Mouse (Mus musculus) stomach, postnatal 0 days (tissue): ENCODE measurements at regions not wholly inside any gene's neighbourhood (a gene's known extent, or its start where the extent isn't known, plus 50 kb on each side); places are given as distances from the start of the nearest gene placed in this dataset.

Experiments
- ATAC-seq: fragments of 200-750 bp; cut with Nextera tagmentation; 2 replicates; pipeline ENCODE4 v1.8.0; 2017; ENCODE audit not compliant: low FRiP score, low TSS enrichment
- DNase-seq: peaks from one replicate; pipeline ENCODE4 v3.0.0-alpha.2; 2016; ENCODE audit warnings: low spot score
- H3K27ac ChIP-seq: fragments of 300-500 bp; sonication (generic); replicated peaks from 2 replicates; pipeline ENCODE4 v1.5.1; 2014; ENCODE audit warnings: mild to moderate bottlenecking, control low read depth
- H3K27me3 ChIP-seq: fragments of 300-500 bp; sonication (generic); 2 replicates; pipeline ENCODE4 v1.6.1; 2014; ENCODE audit warnings: low read length; ENCODE audit not compliant: control insufficient read depth, insufficient read depth
- H3K36me3 ChIP-seq: fragments of 300-500 bp; sonication (generic); 2 replicates; pipeline ENCODE4 v1.6.1; 2014; ENCODE audit warnings: low read length, mixed read lengths; ENCODE audit not compliant: control insufficient read depth, insufficient read depth
- H3K4me1 ChIP-seq: fragments of 300-500 bp; sonication (generic); replicated peaks from 2 replicates; pipeline ENCODE4 v1.6.1; 2014; ENCODE audit warnings: antibody characterized with exemption; ENCODE audit not compliant: control insufficient read depth, insufficient read depth
- H3K4me2 ChIP-seq: fragments of 300-500 bp; sonication (generic); replicated peaks from 2 replicates; pipeline ENCODE4 v1.6.1; 2014; ENCODE audit warnings: low read depth, mild to moderate bottlenecking, control low read depth, moderate library complexity
- H3K4me3 ChIP-seq: fragments of 300-500 bp; sonication (generic); 2 replicates; pipeline ENCODE4 v1.5.1; 2014; ENCODE audit warnings: low read depth, low read length, control low read depth
- H3K9ac ChIP-seq: fragments of 300-500 bp; sonication (generic); 2 replicates; pipeline ENCODE4 v1.6.1; 2014; ENCODE audit warnings: mild to moderate bottlenecking, low read length, control low read depth, mixed read lengths
- H3K9me3 ChIP-seq: fragments of 300-500 bp; sonication (generic); 2 replicates; pipeline ENCODE4 v1.6.1; 2016; ENCODE audit warnings: low read length; ENCODE audit not compliant: control insufficient read depth
- CTCF ChIP-seq: IDR thresholded peaks from 2 replicates; pipeline ENCODE4 v1.5.1; 2016; ENCODE audit warnings: antibody characterized with exemption, low read depth, mild to moderate bottlenecking, moderate library complexity
- EP300 ChIP-seq: optimal IDR thresholded peaks from 2 replicates; pipeline ENCODE3; 2016; ENCODE audit warnings: antibody characterized with exemption
- WGBS: fragments of 180-500 bp; shearing (Covaris S2); extraction: QIAGEN DNeasy Blood & Tissue Kit; methylation state at CpG from one replicate; pipeline ENCODE4 v1.1.7; 2014; 5-methylcytosine and 5-hydroxymethylcytosine counted together

- Histone ChIP-seq H3K4me3 (no peak overlapping the region), H3K9me3 (no peaks in the 10 kb centered on the region), H3K9ac (no peak overlapping the region), H3K36me3 (no peaks in the 10 kb centered on the region), H3K27me3 (no peaks in the 10 kb centered on the region), H3K27ac (no peak overlapping the region), H3K4me1 (no peaks in the 10 kb centered on the region), H3K4me2 (no peak overlapping the region)
- TF ChIP-seq CTCF, result no peak
- TF ChIP-seq EP300, result no peak
- WGBS, result 68% methylated on average over 3 of the region's 3 CpGs
- DNase-seq (no peak), ATAC-seq (no peak)
These were observed 453.9 kb downstream of the H2al1n start for GRCm38 (mm10) chrX:14664852-14665251.

GRCm38 (mm10) chrX:14696375-14696774, 485.4 kb downstream of the H2al1n start:
- TF ChIP-seq EP300, result no peak
- no peak for TF ChIP-seq CTCF
- DNase-seq, result no peak
- 96% methylated on average over 2 of the region's 2 CpGs for WGBS

GRCm38 (mm10) chrX:14738999-14739398, 528.1 kb downstream of the H2al1n start:
- H3K4me3 ChIP-seq, result no peak overlapping the region
- H3K9me3 ChIP-seq, result no peaks in the 10 kb centered on the region
- TF ChIP-seq EP300, result no peak
- no peak for TF ChIP-seq CTCF
- no peak for ATAC-seq
- H3K4me1 ChIP-seq, result no peaks in the 10 kb centered on the region
- no peaks in the 10 kb centered on the region for H3K36me3 ChIP-seq
- H3K9ac ChIP-seq, result no peak overlapping the region
- DNase-seq, result no peak
- no peaks in the 10 kb centered on the region for H3K27me3 ChIP-seq
- H3K27ac ChIP-seq, result no peak overlapping the region
- no peak overlapping the region for H3K4me2 ChIP-seq

More at GRCm38 (mm10) chrX:14696375-14696774, 485.4 kb downstream of the H2al1n start:
- no peaks in the 10 kb centered on the region for H3K27me3 ChIP-seq
- no peaks in the 10 kb centered on the region for H3K9me3 ChIP-seq
- no peak overlapping the region for H3K9ac ChIP-seq
- H3K4me3 ChIP-seq, result no peak overlapping the region
- no peak for ATAC-seq
- no peaks in the 10 kb centered on the region for H3K4me1 ChIP-seq
- no peaks in the 10 kb centered on the region for H3K36me3 ChIP-seq
- H3K27ac ChIP-seq, result no peak overlapping the region
- H3K4me2 ChIP-seq, result no peak overlapping the region
